Mouse (Mus musculus): ENCODE data around the gene Hdac7.

DNA sequence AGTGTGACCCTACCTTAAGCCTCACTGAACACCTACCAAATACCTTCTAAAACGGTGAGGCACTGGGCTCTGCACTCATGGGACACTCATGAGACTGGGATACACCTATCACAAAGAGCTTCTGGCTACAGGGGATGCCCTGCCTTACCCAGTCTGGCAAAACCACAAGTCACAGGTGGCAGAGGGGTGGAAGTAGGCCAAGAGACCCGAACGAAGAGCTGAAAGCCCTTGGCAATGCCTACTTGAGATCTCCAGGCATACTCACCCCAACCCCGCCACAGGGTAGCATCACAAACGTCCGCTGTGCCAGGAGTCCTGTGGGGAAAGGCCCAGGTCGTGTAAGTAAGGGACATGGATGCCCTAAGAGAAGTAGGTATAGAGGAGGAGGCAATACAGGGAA, 42.5 kb downstream of the Hdac7 start:
- TF ChIP-seq CTCF (conservative IDR thresholded peaks at IDR 0.05; ENCODE audit: low read length) (no peak), NANOG (IDR thresholded peaks at IDR 0.05; ENCODE audit: borderline replicate concordance, low read length) (no peak)

Data from E14TG2a.4 (cell line).